Mouse (Mus musculus) CH12.LX (cell line): ENCODE data around the gene Pgls.

Experiments used
- CTCF ChIP-seq, 2 experiments: IDR thresholded peaks in 1 of 2; conservative IDR thresholded peaks in 1 of 2; 2 replicates each; pipeline ENCODE4 v1.5.1; 2011 to 2012; ENCODE audit warnings: low read depth in 2 of 2, low read length in 2 of 2, improper control_type of control experiment in 1 of 2, inconsistent platforms in 1 of 2, mild to moderate bottlenecking in 1 of 2, moderate library complexity in 1 of 2
- ELF1 ChIP-seq: IDR thresholded peaks from 2 replicates; pipeline ENCODE4 v1.6.1; 2014; ENCODE audit warnings: low read depth, mild to moderate bottlenecking, inconsistent platforms, low read length, improper control_type of control experiment
- EP300 ChIP-seq: IDR thresholded peaks from 2 replicates; pipeline ENCODE4 v1.6.1; 2011; ENCODE audit warnings: low read length, improper control_type of control experiment
- ETS1 ChIP-seq: conservative IDR thresholded peaks from 2 replicates; pipeline ENCODE4 v1.6.1; 2012; ENCODE audit warnings: low read depth, mild to moderate bottlenecking, inconsistent platforms, low read length, improper control_type of control experiment, moderate library complexity
- HCFC1 ChIP-seq: IDR thresholded peaks from 2 replicates; pipeline ENCODE4 v1.6.1; 2012; ENCODE audit warnings: low read depth, mild to moderate bottlenecking, inconsistent platforms, low read length, improper control_type of control experiment
- MAFK ChIP-seq: IDR thresholded peaks from 2 replicates; pipeline ENCODE4 v1.6.1; 2011; ENCODE audit warnings: low read length, improper control_type of control experiment; ENCODE audit not compliant: insufficient replicate concordance
- MAX ChIP-seq: IDR thresholded peaks from 2 replicates; pipeline ENCODE4 v1.6.1; 2011; ENCODE audit warnings: low read length, improper control_type of control experiment
- POLR2A ChIP-seq: IDR thresholded peaks from 2 replicates; pipeline ENCODE4 v1.6.1; 2011; ENCODE audit warnings: low read depth, mild to moderate bottlenecking, improper control_type of control experiment, low read length
- POLR2AphosphoS2 ChIP-seq: IDR thresholded peaks from 2 replicates; pipeline ENCODE4 v1.6.1; 2011; ENCODE audit warnings: low read depth, low read length, improper control_type of control experiment
- SMC3 ChIP-seq: IDR thresholded peaks from 2 replicates; pipeline ENCODE4 v1.6.1; 2011; ENCODE audit warnings: low read depth, low read length, improper control_type of control experiment
- UBTF ChIP-seq: IDR thresholded peaks from 2 replicates; pipeline ENCODE4 v1.6.1; 2012; ENCODE audit warnings: low read depth, mild to moderate bottlenecking, inconsistent platforms, low read length, improper control_type of control experiment, moderate library complexity
- ZKSCAN1 ChIP-seq: IDR thresholded peaks from 2 replicates; pipeline ENCODE4 v1.6.1; 2012; ENCODE audit warnings: low read depth, inconsistent platforms, low read length, improper control_type of control experiment, borderline replicate concordance
- ZMIZ1 ChIP-seq: IDR thresholded peaks from 2 replicates; pipeline ENCODE4 v1.6.1; 2012; ENCODE audit warnings: low read depth, mild to moderate bottlenecking, inconsistent platforms, low read length, improper control_type of control experiment

- TF ChIP-seq SMC3 (no peak), ELF1 (no peak), POLR2A (no peak), CTCF (conservative IDR thresholded peaks at IDR 0.05 in 1 of 2, IDR thresholded peaks at IDR 0.05 in 1 of 2; ENCODE audit: low read depth in 2 of 2, low read length in 2 of 2) (no peak), MAX (no peak), HCFC1 (no peak), EP300 (no peak), ETS1 (no peak), UBTF (no peak), POLR2AphosphoS2 (no peak), ZKSCAN1 (no peak), ZMIZ1 (no peak), MAFK (no peak)
These were observed 37.2 kb downstream of the Pgls start for GRCm38 (mm10) chr8:71629096-71629697.
